Mouse (Mus musculus) forelimb bud, embryonic 11.5 days (tissue): ENCODE measurements around the gene Macc1.
"Not testable (repeated sequence)": the region's sequence is repeated elsewhere in the genome, so short reads cannot be mapped to it uniquely, and the experiment has no call there.

Experiments used
- DNase-seq: peaks from one replicate; pipeline ENCODE4 v3.0.0-alpha.2; 2012; ENCODE audit warnings: low read depth, low spot score

Gene Macc1

GRCm38 (mm10) chr12:119313970-119314369 lies at the start of gene Macc1:
TSS of gene Macc1 (plus strand) at chr12:119314270.
- DNase-seq = no peak

- no peak for DNase-seq
Measured at GRCm38 (mm10) chr12:119264506-119264905, 49.6 kb upstream of the Macc1 start.

- no peak for DNase-seq
Measured at GRCm38 (mm10) chr12:119268723-119269122, 45.3 kb upstream of the Macc1 start.

GRCm38 (mm10) chr12:119270036-119270435 lies 44.0 kb upstream of the Macc1 start:
- no peak for DNase-seq

DNA sequence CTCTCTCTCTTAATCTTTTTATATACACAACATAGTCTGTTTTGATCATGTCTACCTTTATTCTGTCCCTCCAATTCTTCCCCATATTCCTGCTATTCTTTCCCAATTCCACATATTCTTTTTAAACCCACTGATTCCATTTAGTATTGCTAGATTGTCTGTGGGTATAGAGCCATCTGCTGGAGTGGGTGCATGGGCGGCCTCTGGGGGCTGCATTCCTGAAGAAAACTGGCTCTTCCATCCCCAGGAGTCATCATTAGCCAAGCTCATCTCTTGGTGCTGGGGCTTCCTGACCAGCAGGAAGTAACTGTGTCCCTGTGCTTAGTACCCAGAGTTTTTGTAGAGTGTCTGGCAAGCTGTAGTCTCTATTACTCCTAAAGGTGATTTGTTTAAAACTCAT lies 42.1 kb upstream of the Macc1 start:
- no peak for DNase-seq

DNA sequence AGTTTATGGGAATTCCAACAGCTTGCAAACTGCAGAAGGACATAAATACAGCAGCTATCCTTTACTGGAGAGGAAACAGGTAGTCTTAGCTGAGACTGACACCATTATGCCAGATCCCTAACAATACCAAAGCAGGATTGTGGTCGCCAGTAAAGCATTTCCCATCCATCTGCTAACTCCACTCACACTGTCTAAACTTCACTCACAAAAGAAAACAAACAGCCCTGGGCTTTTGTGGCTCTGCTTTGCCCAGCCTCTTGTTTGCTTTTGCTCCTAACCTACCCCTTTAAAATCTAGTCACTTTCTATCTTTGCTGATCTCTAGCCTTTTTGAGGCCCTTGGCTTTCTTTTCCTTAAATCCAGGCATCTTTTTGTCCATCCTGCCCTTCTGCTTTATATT lies 40.5 kb upstream of the Macc1 start:
- DNase-seq = no peak

DNA sequence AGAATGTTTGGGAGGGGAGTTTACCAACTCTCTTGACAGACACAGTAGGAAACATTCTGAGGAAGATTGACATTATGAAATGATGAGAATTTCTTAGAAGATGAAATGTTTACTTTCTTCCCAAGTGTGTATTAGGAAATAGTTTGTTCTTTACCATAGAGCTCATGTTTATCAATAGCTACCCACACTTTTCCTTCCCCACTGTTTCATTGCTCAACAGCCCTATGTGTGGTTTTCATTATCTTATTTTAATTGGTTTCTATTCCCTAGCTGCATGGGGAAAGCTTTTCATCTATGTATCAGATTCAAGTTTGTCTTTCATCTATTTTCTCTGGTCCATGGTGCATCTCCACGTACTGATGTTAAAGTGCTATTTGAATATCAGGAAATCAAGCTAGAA lies 37.8 kb upstream of the Macc1 start:
- no peak for DNase-seq

- DNase-seq = no peak
Measured at GRCm38 (mm10) chr12:119291618-119292017, 22.5 kb upstream of the Macc1 start.

DNA sequence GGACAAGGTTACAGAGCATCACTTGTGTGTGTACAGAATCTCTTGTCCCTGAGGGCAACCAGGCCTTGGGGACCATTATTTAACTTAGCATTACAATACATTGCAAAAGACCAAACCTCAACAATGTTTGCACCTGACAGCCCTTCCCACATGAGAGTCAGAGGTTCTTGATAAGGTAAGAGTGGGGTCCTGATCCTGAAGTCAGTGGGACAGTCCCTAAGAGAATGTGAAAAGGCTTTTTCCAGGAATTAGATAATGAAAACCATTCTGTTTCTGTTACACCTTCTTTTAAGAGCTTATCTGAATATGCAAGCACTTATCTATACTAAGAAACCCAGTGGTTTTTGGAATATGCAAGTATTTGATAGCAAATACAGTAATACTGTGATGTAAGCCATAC lies 10.5 kb upstream of the Macc1 start:
- no peak for DNase-seq

DNA sequence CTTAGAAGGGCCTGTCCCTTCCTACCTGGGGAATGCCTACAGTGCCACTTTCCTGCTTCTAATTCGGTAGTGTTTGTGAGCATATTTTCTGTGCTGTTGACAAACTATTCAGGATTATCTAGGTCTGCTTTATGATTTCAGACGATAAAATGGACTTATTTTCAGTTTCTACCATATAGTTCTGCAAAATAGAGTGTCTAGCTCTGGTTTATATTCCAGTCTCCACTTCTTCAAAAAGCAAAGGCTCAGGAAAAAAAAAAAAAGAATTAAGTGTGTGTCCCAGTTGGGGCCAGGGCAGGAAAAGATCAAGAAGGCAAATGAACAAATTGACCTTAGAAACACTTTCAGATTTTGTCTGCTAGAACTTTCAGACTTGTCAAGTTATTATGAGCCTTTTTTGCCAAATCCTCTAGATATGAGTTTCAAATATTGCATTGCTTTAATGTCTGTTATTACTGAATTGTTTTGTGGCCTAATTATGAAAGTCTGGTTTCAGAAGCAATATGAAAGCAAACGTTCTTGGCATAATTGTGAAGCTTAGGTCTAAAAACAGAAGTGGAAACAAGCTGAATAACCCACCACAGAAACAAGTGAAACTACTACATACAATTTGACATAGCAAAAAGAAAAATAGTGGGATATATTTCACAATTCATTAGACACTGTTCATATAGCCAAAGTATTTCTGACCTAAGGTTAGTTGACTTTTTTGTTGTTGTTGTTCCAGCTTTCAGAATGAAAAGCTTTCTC lies 881 bp upstream of the Macc1 start:
- no peak for DNase-seq

DNA sequence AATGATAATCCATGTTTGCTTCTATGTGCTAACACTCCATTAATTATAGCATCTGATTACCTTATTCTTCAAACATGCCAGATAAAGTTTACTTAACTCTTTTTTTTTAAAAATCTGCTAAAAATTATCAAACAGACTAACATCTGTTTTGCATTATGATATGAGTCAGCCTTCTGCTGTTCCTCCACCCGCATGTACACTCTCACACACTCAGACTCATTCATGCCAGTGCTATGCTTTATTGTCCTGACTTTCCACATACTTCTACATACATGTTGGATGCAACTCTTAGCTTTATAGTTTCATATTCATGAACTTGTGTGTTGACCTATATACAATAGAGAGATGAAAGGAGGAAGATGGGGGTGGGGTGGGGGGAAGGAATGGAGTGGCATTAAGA lies 4.7 kb downstream of the Macc1 start:
- peak; percentile 18 for DNase-seq

DNA sequence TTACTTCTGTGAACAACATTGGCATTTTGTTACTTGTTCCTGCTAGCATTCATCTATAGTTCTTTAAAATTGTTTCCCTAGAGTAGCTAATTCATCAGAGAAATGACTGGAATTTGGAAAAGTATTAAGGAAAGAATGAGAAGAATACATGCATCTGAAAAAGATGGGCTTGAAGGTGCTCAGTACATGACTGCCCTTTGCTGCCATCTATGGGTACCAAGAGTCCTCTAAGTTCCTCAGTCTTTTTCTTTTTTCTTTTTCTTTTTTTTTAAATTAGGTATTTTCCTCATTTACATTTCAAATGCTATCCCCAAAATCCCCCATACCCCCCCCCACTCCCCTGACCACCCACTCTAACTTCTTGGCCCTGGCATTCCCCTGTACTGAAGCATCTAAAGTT lies 11.3 kb downstream of the Macc1 start:
- DNase-seq = peak; percentile 10

DNA sequence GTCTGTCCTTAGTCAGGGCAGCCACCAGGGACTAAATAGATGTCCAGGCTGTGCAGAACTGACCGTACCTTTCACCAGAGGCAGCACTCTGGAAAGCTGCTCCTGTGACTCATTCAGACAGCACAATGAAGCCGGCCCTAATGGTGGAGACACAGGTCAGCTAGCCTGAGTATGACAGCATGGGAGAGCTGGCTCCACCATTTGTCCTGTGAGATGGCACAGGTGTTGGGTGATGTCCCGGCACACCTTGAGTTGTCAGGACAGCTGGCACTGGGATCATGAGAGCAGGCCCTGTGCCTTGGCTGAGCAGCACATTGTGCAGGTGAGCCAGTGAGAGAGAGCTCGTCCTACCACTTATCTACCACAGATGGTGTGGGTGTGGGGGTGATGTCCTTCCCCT lies 16.6 kb downstream of the Macc1 start:
- DNase-seq = no peak

DNA sequence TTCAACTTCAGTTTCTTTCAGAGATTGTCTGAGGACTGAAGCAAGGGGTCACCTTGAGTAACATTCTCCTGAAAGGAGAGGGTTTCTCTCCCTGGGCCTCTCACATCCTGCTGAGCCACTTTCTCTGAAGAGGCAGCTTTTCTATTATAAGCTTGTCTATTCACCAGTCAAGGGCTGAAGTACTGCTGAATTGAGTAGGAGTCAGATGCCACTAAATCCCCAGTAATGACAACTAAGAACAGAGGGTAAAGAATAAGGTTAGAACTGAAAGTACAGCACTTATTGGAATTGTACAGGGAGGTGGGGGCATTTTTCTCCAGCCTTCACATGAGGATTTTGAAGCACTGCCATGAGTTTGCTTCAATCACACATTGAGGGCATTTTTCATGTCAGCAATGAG lies 19.3 kb downstream of the Macc1 start:
- DNase-seq = no peak

GRCm38 (mm10) chr12:119352579-119352978 lies 38.5 kb downstream of the Macc1 start:
- not testable (repeated sequence) for DNase-seq

DNA sequence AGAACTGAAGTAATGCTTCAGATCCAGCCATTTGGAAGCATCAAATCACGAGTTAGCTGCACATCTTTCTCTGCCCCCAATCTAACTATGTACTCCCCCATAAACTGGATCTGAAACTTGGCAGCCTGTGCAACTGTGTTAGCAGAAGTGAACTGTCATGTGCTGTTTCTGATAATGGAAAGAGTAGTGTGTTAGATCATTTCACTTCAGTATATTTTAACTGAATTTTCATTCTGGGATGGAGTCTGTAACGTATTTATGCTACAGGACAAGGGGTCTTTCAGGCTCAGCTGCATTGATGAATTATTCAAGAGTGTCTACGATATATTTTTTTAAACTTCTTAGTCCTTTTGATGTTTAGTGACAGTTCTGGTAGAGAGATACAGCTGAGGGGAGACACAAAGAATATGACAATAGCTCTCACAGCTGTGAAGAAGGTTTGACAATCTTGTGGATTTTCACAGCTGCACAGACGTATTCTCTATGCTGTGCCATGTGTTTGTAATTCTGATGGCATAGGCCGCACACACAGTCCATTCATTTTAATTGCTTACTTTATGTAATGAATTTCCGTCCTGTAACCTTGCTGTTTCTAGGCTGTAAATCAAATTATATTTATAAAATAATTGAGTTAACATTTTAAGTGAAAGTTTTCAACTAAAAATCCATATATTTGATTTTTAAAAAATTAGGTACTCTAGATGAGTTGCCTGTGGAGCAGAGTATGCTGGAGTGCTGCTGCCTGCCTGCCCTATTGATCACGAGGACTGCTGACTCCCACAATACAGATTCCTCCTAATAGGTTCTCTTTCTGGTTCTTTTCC lies 43.6 kb downstream of the Macc1 start:
- DNase-seq = peak; percentile 30

GRCm38 (mm10) chr12:119358242-119358515 lies 44.1 kb downstream of the Macc1 start:
- DNase-seq = peak; percentile 51

DNA sequence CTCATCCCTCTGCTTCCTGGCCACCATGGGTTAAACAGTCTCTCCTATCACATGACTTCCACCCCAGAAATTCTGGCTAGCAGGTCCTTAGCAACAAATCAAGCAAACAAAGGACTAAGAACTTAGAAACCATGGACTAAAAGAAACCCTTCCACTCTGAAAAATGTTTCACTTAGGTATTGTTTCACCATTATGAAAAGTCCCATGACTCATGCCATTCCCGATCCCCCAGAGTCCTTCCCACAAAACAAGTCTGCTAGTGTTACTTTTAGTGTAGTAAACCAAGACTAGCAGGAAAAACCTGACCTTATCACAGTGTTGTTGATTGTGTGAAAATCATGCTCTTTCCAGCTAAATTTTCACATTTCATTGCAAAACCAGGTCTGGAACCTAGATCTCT lies 51.0 kb downstream of the Macc1 start:
- DNase-seq = no peak

GRCm38 (mm10) chr12:119369832-119370231 lies 55.8 kb downstream of the Macc1 start:
- DNase-seq = no peak

GRCm38 (mm10) chr12:119372359-119372758 lies 58.3 kb downstream of the Macc1 start:
- no peak for DNase-seq

DNA sequence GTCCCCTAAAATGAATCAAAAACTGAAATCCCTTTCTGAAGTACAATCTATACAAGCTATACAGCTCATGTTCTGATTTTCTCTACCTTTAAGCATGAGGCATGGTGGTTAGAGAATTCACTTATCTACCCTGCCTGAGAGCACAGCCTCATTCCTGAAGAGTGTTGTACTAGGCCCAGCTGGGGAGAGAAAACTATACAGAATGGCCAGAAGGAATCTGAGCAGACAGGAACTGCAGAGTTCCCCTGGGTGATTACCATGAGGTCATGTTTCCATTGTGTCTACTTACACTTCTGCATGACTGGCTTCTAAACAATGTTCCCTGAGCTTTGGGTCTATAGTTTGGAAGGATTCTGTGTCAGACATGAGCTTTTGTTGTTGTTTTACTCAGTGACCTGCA lies 62.8 kb downstream of the Macc1 start:
- no peak for DNase-seq

- DNase-seq = no peak
Measured at GRCm38 (mm10) chr12:119381839-119382238, 67.8 kb downstream of the Macc1 start.

GRCm38 (mm10) chr12:119386243-119386642 lies 72.2 kb downstream of the Macc1 start:
- DNase-seq = no peak
